Mouse (Mus musculus) cerebral cortex, adult 2 months (tissue): Measurements from ENCODE around the gene Cyp2d26.

Experiments
- WGBS: fragments of 180-500 bp; shearing (Covaris S2); methylation state at CpG from one replicate; pipeline ENCODE4 v1.1.7; 2018; 5-methylcytosine and 5-hydroxymethylcytosine counted together

Cyp2d26 gene

DNA sequence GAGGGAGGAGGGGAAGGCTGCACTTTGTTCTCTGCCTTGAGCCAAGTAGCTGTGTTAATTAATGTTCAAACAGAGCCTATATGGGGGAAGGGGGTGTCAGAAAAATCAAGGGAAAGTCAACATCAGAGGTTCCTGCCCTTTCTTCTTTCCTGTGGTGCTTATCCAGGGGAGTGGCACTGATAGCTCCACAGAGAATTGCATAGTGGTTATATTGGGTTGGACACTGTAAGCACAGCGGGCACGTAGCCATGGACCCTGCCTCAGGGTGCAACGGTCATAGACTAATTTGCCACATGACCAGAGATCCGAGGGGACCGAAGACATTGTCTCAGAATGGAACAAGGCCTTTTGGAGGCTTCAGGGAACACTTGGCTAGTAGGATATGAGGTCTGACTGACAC, at the start of gene Cyp2d26:
Cyp2d26 (minus strand) TSS at position 18 of the 400 bp plus-strand sequence.
- 93% methylated on average over 5 of the region's 5 CpGs for WGBS

DNA sequence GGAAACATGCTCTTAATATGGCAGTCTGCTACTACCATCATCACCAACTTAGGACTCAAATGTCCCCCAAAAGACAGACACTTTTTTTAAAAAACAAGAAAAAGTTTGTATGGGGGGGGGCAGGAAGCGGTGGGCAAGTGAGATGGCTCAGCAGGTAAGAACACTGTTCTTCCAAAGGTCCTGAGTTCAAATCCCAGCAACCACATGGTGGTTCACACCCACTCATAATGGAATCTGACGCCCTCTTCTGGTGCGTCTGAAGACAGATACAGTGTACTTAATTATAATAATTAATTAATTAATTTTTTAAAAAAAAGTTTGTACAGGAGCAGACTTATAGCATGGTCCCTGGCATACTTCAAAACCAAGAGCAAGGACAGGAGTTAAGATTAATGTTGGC, 45.1 kb upstream of the Cyp2d26 start:
- WGBS: 95% methylated on average over 3 of the region's 3 CpGs

DNA sequence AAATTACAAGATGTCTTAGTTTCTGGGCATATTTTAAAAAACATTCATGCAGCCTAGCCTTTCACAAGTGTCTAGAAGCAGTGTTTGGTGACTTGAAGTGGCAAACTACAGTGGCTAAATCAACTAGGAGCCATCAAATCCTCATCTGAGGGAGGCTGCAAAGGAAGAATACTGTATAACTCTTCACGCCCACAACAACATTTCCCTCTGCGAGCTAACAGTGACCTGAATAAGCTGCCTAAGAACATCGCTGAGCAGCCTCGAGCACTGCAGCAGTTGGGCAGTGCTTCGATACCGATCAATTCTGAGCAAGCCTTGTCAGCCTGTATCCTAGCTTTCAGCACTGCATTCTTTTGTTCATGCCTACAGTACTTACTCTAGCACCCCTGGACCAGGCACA, 35.8 kb upstream of the Cyp2d26 start:
- WGBS: 38% methylated on average over 6 of the region's 6 CpGs

DNA sequence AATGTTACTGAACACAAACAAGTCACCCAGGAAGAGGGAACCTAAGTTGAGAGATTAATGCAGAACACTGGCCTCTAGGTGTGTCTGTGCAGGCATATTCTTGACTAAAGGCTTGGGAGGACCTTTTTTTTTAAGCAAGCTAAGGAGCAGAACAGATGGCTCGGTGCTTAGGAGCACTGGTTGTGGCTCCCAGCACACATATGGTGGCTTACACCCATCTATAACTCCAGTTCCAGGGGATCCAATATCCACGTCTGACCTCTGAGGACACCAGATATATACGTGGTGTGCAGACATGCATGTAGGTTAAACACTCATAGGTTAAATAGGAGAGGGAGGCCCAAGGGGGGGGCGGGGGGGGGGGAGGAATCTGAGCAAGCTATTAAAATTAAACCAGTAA, 28.3 kb upstream of the Cyp2d26 start:
- WGBS: 60% methylated on average over 3 of the region's 4 CpGs

DNA sequence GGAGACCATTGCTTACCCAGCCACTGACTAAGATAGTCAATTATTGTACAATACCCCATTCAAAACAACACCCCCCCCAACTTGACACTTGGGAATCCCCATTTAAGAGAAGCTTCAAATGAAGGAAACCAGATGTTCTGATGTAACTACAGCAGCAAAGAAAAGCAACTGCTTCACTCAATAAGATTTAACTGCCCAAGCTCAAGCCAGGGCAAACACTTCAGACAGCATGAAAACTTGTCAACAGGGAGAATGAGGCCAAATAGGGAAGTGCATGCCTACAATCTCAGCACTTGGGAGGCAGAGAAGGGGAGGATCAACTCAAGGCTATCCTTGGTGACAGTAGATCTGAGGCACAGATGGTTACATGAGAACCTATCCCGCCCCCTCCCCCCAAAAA, 27.6 kb upstream of the Cyp2d26 start:
- WGBS: 95% methylated on average over 1 of the region's 1 CpGs

DNA sequence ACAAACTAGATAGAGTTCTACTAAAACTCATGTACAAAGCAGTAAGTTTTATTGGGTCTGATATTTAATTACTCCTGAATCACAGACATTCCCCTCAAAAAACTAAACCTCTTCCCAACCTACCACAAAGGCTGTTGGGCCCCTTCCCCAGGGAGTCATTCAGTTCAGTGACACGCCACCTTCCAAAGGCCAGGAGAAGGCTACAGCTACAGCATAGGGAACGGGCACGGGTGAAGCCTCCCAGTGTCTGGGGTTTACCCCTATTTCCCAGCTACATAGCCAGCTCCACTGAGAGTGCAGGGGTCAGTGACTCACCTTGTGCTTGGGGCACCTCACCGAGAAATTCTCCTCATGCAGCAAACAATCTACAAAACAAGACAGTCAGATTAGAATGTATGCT, 21.2 kb upstream of the Cyp2d26 start:
- WGBS: 91% methylated on average over 4 of the region's 4 CpGs

DNA sequence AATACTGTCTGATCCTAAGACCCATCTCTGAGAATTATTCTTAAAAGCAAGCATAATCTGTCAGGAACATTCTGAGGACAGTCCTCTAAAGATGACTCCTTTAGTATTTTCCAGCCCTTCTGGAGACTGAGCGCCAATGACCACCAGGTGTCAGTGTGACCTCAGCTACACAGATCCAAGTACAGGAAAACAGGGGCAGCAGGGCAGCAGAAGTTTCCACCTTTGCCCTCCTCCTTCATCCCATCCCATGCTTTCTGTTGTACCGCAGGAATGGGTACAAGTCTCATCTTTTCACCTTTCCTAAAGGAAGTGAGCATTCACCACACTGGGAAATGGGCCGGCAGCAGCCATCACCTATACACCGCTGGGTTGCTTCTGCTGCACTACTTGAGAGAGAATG, 20.7 kb upstream of the Cyp2d26 start:
- 56% methylated on average over 4 of the region's 4 CpGs for WGBS

DNA sequence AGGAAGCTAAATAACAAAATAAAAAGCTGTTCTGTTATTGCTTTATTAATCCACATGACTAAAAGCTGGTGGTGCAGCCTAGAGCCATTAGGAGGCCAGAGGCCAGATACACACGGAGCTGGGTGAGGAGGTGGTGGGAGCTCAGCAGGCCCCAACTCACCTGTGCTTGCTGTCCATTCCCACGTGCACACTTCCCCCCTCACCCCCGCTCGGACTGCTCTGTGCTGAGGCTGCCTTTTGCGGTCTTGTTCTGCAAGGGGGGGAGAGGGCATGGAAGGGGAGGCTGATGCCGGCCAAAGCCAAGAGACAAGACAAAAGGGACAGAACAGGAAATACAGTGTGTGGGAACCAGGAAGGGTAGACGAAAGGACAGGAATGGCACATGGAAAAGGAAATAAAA, 20.2 kb upstream of the Cyp2d26 start:
- 73% methylated on average over 7 of the region's 7 CpGs for WGBS

DNA sequence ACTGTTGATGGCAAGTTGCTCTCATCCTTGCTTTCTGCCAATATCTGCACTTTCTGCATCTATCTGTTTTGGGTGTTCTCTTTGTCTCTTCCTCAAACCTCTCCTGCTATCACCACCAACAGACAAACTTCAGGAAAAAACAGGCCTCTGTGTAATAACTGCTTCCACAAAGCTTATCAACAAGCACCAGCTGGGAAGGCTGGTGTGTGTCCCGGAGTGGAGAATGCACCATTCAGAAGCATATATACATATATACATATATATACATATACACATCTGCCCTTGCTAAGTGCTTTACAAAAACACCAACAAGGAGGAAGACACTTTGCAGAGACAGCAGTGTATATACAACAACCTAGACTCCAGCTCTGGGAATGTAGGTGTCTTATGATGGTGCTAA, 16.5 kb upstream of the Cyp2d26 start:
- WGBS: 69% methylated on average over 1 of the region's 1 CpGs

DNA sequence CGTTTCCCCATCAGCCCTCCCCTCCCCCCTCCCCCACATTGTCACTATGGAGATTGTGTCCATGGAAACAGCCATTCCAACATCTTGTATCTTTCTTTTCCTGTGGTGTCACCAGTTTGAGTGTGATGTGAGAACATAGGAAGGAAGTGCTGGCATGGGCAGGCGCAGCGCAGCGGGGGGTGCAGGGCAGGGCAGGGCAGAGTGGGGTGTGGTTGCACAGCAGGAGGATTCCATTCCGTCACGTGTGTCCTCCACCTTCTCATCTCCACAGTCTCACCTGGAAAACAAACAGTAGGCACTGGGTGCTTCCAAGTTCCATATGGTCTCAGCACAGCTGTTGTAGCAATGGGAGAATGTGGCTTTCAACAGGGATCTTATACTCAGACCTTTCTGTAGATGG, 15.4 kb upstream of the Cyp2d26 start:
- WGBS: 53% methylated on average over 6 of the region's 6 CpGs

DNA sequence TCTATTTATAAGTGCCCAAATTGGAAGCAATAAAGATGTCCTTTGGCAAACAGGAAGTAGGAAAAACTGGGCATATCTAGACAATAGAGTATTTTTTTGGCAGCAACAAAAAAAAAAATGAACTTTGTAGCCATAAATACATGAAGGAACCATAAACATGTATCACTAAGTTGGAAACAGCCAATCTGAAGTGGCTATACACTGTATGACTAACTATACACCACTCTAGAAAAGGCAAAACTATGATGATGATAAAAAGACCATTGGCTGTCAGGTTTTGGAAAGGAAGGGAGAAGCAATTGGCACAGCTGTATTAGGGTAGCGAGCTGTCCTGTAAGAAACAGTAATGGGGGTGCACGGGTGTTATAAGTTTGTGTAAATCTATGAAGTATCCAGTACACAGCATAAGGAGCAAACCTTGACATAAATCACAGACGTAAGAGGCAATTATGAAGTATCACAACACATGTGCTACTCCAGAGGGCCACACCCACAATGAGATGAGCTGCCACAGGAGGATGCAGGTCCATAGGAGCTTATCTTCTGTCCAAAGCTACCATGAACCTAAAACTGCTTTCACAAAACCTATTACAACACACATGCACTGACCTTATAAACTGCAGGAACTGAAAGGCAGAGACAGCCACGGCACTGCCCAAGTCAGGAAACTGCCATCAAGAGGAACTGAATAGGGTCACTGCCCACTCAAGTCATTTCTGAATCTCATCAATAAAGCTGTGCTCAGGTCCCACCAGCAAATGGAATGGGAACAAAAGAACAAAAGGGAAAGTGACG, 13.1 kb upstream of the Cyp2d26 start:
- 75% methylated on average over 5 of the region's 5 CpGs for WGBS

DNA sequence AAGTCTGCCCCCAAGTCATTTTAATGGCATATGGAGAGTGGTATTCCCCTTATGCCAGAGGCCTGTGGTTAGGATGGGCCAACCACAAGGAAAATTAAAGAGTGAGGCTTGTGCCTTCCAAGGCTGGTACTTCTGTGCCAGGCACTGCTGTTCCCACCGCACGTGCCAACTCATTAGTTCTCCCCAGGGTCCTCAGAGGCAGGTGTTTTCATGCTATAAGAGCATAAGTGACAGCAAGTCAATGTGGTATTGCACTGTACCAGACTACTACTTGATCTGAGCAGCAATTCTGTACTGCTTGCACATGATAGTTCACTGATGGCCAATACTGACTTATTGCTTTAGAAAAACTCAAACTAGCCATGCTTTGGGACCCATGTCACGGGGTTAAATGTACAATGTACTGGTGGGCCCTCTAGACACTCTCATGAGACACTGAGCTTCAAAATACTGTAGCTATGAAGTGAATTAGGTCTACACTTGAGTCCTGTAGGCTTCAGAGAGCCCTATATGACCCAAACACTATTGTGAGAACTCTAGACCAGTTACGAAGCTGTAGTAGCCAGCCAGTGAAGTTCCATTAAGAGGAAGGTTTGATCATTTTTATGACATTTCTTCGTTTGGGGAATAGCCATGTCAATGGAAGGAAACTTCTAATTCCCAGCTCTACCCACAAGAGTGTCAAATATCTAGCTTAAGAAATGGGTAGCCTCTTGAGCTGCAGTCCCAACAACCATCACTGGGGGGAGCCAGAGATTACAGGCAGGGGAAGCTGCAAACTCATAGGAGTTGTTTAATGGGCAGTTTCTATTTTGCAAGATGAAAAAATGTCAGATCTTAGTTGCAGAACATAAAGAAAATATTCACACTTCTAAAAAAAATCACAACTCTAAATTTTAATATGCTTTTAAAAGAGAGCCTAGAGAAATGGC, 10.9 kb upstream of the Cyp2d26 start:
- 60% methylated on average over 5 of the region's 5 CpGs for WGBS

DNA sequence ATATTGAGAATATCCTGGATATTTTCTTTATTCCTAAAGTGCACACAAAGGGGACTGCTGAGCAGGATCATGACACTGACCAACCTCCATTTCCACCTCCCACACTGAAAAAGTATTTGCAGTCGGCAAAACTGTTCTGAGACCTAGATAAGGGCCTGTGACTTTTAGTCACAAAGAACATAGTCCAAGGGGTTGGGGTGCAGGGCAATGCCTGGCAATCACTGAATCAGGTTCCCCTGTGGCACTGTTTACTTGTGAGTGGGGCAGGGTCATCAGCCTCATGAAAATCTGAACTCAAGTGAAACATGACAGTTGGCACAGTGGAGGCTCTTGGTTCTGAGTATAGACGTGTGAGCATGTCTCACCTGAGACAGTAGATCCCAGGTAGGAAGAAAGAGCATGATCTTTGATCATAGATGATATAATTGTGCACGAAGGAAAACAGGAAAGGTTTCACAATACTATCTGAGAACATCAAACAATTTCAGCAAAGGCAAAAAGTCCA, 1.9 kb upstream of the Cyp2d26 start:
- WGBS: 79% methylated on average over 3 of the region's 3 CpGs

DNA sequence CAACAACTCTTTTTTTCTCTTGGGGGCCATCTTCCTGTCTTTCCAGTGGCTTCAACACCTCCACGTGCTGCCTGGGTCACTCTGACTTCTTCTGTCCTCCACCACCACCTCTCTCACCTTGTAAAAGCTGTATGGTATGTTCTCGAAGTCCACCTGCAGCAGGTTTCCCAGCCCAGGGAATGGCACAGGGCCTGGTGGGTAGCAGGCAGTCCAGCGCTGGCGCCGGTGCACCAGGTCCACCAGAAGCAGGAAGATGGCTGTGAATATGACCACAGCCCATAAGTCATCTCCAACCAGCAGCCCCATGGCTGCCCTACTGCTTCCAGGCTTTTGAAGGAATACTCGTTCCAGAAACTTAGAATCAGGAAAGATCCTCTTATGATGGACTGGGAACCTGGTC, 226 bp downstream of the Cyp2d26 start:
- 82% methylated on average over 6 of the region's 6 CpGs for WGBS

DNA sequence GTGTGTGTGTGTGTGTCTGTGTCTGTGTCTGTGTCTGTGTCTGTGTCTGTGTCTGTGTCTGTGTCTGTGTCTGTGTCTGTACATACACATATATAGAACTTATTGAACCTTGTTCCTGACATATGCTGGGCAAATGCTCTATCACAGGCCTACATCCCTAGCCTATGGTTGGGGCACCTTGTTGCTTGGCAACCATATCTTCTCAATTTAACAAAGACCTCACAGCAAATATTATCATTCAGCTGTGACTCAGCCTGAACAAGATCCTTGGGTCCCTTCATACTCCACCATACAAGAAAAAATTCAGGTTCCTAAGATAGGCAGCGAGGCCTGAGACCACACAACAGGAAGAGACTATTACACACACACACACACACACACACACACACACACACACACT, 640 bp downstream of the Cyp2d26 start:
- 81% methylated on average over 1 of the region's 1 CpGs for WGBS

DNA sequence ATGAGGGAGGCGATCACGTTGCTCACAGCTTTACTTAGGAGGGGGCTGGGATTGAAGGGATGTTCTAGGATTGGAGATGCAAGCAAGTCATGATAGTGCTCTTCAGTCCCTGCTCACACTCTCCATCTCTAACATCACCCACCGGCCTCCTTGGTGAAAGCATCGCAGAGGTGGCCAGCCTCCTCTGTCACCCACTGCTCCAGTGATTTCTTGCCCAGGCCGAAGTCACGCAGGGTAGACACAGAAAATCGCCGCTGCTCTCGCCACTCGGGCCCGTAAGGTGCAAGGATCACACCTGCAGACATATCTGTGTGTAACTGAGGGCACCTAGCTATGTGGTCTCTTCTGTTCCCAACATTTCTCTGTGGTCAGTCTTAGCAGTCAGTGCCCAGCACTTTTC, 1.5 kb downstream of the Cyp2d26 start:
- 94% methylated on average over 11 of the region's 11 CpGs for WGBS

DNA sequence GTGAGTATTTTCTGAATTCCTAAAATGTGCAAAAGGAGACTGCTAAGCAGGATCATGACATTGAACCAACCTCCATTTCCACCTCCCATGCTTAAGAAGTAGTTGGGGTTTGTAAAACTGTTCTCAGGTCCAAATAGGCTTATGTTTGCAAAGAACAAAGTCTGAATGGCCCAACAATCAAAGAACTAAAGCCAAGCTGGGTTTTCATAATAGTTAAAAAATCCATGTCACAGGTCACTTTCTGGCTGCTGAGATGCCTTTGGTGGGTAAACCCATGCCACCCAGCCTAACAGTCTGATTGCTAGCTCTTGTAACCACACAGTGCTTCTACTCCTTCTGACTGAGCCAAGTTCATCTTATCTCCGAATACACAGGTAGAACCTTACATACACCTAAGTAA, 9.5 kb downstream of the Cyp2d26 start:
- WGBS: 80% methylated on average over 1 of the region's 1 CpGs

DNA sequence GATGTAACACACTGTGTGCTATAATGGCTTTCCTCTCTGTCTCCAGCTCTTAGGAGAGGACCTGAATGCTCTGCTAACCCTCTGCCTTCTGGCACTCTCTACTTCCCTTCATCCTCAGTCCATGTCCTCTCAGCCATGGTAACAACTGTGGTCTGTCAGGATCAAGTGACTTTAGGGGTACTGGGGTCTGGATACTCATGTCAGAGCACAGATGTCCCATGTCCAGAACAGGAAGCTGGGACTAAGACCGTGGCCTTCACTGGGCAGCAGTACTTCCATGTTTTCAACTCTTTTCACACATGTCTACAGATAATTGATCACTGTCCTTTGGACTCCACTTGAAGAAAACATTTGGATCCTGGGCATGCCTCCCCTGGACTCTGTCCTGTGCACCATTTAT, 10.3 kb downstream of the Cyp2d26 start:
- WGBS: 95% methylated on average over 1 of the region's 1 CpGs

DNA sequence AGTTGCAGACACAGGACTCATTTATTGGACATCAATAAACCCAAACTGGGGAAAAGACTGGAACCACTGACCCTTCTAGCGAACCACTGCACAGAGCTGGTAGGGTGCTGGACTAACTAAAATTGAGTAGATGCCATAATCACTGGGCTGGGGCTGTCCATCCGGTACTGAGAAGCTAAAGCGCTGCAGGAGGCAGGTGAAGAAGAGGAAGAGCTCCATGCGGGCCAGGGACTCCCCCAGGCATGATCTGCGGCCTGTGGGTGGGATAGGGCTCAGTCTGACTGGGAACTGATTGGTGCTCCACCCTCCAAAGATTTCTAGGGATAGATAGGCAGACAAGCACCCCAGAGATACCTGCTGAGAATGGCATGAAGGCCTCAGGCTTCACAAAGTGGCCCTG, 16.2 kb downstream of the Cyp2d26 start:
- 83% methylated on average over 5 of the region's 5 CpGs for WGBS

DNA sequence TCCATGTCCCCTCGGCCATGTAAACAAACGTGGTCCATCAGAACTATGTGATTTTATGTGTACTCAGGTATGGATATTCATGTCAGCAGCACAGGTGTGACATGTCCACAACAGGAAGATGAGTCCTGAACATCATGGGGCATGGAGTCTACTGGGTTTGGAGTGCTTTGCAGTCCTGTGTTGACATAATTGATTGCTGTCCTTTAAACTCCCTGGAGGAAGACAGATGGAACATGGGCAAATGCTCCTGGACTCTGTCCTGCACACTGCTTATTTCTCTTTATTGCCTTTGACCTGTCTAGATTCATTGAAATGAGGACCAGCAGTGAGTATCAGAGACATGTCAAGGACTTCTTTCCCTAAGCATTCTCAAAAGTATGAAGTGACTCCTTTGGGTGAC, 28.2 kb downstream of the Cyp2d26 start:
- 89% methylated on average over 2 of the region's 2 CpGs for whole genome bisulfite sequencing

DNA sequence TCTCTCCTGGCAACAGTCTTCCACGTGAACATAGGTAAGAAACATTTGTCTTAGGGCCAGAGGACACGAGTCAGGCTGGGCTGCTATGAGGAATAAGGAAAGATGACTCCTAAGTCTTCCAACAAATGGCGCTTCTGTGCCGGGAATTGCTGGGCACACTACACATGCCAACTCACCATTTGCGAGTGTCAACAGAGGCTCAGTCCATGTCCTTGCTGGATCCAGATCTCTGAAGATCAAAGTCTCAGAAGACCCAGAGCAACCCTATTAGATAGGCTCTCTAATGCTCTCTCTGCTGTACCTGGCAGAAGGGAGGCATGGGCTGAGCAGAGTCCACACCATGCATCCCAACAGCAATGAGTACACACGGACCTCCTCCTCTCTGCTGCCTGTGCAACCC, 29.2 kb downstream of the Cyp2d26 start:
- 86% methylated on average over 6 of the region's 6 CpGs for WGBS

DNA sequence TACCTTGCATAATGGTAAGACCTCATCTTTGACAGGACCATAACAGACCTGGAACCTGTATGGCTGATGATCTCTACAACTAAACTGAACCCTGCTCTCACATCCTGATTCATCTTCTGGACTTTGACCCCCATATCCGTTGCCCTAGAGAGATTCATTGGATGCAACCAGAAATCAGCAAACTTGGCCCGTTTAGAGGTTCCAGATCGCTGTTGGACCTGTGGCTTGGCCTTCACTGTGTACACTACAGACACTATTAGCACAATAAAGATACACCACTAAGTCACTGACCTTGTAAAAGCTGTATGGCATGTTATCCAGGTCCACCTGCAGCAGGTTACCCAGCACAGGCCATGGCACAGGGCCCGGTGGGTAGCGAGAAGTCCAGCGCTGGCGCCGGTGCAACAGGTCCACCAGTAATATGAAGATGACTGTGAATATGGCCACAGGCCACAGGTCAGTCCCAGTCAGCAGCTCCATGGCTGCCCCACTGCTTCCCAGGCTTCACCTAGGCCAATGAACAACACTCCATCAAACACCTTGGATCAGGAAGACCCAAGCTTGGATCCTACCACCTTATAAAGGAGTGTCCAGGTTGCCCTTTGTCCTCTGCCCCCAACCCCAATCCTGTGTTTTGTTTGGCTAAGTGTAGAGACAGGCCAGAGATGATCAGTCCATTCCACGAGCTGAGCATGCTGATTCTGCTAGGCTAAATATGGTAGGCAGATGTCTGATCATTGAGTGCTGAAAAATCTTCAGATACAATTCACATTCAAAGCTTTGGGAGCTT, 30.3 kb downstream of the Cyp2d26 start, which contains the start of gene Cyp2d40:
Cyp2d40 (minus strand) TSS at position 553 of the 790 bp plus-strand sequence.
- WGBS: 93% methylated on average over 9 of the region's 9 CpGs
